Mouse (Mus musculus): ENCODE measurements around the gene Matk.
"Not testable (repeated sequence)": the region's sequence is repeated elsewhere in the genome, so short reads cannot be mapped to it uniquely, and the experiment has no call there.

Gene Matk

GRCm38 (mm10) chr10:81252424-81253419 is at the start of gene Matk:
Gene Matk (plus strand): TSS chr10:81252935.
- DNase-seq, result peak; percentile 50 to 63

- no peak for DNase-seq
Measured at GRCm38 (mm10) chr10:81202978-81203720, 49.6 kb upstream of the Matk start.

- DNase-seq, result no peak
Measured at GRCm38 (mm10) chr10:81204137-81204536, 48.6 kb upstream of the Matk start.

GRCm38 (mm10) chr10:81210154-81210553 is 42.6 kb upstream of the Matk start:
- DNase-seq, result no peak

- no peak for DNase-seq
Measured at GRCm38 (mm10) chr10:81216260-81216659, 36.5 kb upstream of the Matk start.

- DNase-seq, result no peak
Measured at GRCm38 (mm10) chr10:81216810-81217209, 35.9 kb upstream of the Matk start.

GRCm38 (mm10) chr10:81217267-81217666 is 35.5 kb upstream of the Matk start:
- not testable (repeated sequence) for DNase-seq

- peak; percentile 44 to 53 for DNase-seq
Measured at GRCm38 (mm10) chr10:81217964-81218363, 34.8 kb upstream of the Matk start.

- DNase-seq, result no peak
Measured at GRCm38 (mm10) chr10:81221402-81222015, 31.2 kb upstream of the Matk start.

GRCm38 (mm10) chr10:81223731-81224130 is 29.0 kb upstream of the Matk start:
- DNase-seq, result not testable (repeated sequence)

- DNase-seq, result no peak
Measured at GRCm38 (mm10) chr10:81229735-81230437, 22.8 kb upstream of the Matk start.

GRCm38 (mm10) chr10:81230438-81231332 is 22.1 kb upstream of the Matk start, which contains the start of gene Atcay:
Gene Atcay (minus strand): TSS chr10:81230833.
- DNase-seq, result no peak

GRCm38 (mm10) chr10:81231436-81231835 is 21.3 kb upstream of the Matk start:
- DNase-seq, result no peak

GRCm38 (mm10) chr10:81232580-81233225 is 20.0 kb upstream of the Matk start, which contains the start of gene Zfr2:
Gene Zfr2 (plus strand): TSS chr10:81233155.
- DNase-seq, result peak; percentile 72 to 85

GRCm38 (mm10) chr10:81233226-81233585 is 19.5 kb upstream of the Matk start:
- DNase-seq, result no peak

- no peak for DNase-seq
Measured at GRCm38 (mm10) chr10:81234206-81234605, 18.5 kb upstream of the Matk start.

GRCm38 (mm10) chr10:81236471-81237268 is 16.1 kb upstream of the Matk start:
- no peak for DNase-seq

- DNase-seq, result no peak
Measured at GRCm38 (mm10) chr10:81238618-81239017, 14.1 kb upstream of the Matk start.

GRCm38 (mm10) chr10:81240876-81241275 is 11.9 kb upstream of the Matk start:
- no peak for DNase-seq

GRCm38 (mm10) chr10:81242021-81242420 is 10.7 kb upstream of the Matk start:
- DNase-seq, result no peak
